Mouse (Mus musculus): ENCODE results near the gene Hk3.

Hk3 gene

DNA sequence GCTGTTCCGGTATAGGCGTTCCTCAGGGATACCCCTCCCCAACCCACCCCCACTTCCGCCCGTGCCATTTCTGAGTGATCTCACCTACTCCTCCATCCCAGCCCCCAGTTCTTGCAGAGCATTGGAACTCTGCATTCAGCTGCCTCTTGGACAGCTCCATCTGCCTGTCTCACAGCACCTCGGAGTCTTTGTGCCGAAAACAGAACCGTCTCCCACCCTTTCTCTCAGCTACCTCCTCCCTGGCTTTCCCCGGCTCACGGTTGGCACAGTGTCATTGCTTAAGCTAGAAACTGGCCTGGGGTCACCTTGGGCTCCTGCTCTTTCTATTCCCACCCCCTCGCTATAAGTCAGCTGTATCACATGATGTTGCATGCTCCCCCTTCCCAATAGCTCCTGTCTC, 20.8 kb downstream of the Hk3 start:
- DNase-seq: no peak

DNA sequence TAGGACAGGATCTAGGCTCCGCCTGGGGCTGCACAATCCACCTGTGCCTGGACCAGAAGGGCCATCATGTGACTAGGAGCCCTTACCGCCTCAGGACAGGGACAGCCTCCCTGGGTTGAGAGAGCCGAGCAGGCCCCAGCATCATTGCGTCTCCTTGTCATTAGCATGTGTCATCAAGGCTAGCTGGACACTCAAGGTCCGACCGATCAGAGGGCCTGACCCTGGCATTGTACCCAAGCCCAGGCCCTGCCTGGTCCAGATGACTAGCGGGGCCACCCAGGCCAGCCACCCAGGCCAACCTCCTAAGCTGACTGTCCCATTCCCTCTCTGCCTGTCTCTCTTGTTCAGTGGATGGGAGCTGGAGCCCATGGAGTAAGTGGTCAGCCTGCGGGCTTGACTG, 23.6 kb downstream of the Hk3 start:
- no peak for DNase-seq

- no peak for DNase-seq
These were observed 26.0 kb downstream of the Hk3 start for GRCm38 (mm10) chr13:54995161-54995560.

- DNase-seq: no peak
These were observed 26.6 kb downstream of the Hk3 start for GRCm38 (mm10) chr13:54994576-54994975.

DNA sequence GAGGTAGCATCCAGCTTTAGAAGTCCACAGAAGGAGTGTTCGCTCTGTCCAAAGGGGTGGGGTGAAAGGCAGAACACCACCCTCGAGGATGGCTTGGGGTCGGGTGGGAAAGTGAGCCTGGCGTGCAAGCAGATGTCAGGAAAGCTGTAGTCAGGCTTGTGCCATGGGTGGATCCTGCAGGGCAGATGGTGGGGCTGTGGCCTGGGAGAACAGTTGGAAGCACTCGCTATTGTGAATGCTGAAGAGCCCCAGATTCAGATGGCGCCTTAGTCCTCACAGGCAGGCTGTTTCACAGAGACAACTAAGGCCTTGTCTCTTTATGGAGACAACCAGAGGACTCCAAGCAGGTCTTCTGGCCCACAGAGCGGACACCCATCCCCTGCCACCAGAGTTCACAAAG, 29.0 kb downstream of the Hk3 start:
- no peak for DNase-seq

DNA sequence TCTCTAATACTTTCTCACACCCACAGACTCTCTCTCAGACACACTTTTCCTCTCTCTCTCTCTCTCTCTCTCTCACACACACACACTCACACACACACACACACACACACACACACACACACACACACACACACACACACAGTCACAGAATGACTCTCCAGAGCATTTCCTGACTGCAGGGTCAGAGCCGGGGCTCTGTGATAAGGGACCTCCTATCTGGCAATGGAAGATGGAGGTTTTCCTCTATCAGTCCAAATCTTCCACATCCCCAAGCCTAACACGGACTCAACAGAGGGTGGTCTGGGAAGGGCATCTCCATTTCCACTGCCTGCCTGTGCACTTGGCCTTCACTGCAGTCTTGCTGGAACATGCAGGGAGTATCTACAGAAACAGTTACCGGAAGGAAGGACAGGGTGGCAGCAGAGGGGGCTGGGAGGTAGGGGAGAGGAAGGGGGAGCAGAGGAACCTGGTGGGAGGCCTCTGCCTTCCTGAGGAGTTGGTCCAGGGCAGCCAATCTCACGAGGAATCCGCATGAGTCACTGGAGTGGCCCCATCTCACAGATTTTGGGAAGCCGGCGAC, 32.9 kb downstream of the Hk3 start:
- DNase-seq: no peak

DNA sequence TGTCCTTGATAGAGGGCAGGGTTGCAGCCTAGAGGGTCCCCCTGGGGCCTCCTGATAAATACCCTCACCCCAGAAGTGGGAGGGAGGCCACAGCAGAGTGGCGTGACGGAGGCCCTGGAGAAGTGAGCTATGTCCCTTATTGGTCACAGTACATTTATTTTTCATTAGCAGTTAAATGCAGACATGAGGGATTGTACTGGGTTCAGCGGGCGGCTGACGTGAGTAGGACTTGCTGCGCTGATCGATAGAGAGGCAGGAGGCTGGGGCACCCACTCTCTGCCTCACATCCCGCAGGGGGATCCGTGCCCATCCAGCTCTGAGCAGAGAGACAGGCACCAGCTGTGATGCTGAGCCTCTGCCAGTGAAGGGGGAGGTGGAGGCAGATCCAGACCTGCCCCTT, 33.8 kb downstream of the Hk3 start:
- no peak for DNase-seq

DNA sequence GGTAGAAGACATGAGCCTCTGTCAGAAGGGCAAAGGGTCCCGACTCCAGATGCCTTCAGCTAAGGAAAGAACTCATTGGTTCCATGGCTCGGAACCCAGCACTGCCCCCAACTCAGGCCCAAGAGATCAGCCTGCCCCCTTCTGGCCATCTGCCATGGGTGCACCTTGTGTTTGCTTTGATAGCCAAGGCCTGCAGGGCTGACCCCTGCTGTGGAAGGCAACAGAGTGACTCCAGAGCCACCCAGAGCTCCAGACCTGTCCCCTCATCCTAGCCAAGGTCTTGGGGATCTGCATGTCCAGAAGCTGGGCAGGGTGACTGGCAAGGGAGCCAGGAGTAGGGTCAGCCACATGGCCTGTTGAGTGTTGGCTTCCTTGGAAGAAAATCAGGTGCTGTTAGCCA, 37.6 kb downstream of the Hk3 start:
- no peak for DNase-seq

- no peak for DNase-seq
These were observed 38.2 kb downstream of the Hk3 start for GRCm38 (mm10) chr13:54983001-54983400.

DNA sequence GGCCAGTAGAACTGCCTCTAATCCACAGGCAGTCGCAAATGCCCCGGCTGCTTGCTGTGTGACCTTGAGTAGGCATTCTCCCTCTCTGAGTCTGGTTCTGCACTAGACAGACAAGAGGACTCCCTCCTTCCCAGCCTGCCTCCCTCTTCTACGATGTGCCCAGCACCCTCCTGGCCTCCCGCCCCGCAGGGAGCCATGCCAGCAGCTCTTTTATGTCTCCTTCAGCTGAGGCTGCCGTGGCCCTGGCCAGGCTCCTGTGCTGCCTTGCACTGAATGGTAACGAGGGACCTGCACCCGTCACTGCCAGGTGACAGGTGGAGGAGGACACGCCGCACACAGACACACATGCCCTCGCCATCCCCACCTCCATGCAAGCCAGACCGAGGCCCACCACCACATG, 40.2 kb downstream of the Hk3 start:
- no peak for DNase-seq

DNA sequence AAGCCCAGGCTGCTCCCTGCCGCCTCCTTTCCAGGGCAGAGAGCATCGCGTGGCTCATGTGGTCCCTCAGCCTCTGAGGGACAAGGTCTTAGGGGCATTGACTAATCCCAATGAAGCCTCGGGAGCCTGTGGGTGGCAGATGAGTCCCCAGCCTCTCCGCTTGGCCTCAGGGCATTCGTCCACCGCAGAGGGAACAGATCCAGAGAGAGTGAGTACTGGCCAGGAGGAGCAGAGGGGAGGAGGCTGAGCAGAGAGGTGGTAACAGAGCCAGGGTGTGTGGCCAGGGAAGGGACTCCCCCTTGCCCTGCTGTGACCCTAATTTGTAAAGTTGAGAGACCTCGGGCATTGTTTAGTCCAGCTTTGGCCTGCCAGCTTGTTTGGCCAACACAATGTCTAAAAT, 42.4 kb downstream of the Hk3 start:
- no peak for DNase-seq

DNA sequence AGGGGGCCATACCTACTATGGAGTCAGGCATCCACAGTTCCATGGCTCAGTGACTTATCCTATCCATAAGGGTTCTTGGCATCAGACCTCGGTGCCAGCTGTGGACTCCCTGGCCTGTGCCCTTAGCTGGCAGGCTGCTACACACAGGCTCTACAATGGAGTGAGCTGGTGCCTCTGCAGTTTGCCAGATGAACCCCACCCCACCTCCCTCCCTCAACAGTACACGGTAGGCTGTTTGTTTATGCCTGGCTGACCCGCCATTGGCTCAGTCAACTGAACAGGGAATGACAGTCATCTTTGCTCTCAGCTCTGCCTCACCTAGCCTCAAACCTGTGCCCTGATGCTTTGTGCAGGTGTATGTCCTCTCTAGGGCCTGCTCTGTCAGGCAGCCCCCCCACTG, 45.6 kb downstream of the Hk3 start:
- DNase-seq: no peak

DNA sequence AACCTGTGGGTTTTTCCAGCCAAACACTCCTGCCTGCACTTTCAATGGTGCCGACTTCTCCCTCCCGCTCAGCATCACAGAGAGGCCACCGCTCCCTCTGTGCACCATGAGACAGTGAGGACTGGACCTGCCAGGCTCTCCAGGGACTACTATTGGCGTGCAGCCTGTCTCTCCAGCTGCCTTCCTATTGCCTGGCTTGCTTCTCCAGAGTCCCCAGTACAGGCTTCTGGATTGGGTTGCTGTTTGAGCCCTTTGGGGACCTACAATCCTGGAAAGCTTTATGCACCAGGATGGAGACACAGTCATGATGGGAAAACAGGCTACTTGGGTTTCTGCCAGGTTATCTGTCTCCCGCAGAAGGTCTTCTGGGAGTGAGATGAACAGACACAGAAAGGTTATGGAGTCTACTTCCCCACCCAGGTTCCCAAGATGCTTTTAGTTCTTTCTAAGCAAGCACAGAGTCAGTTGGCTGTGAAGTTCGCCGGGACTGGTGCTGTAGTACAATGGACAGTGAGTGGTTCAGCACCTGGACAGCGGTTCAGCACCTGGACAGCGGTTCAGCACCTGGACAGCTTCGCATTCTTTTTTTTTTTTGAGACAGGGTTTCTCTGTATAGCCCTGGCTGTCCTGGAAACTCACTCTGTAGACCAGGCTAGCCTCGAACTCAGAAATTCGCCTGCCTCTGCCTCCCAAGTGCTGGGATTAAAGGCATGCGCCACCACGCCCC, 50.5 kb downstream of the Hk3 start:
- peak; percentile 71 for DNase-seq

GRCm38 (mm10) chr13:54969513-54969912, 51.7 kb downstream of the Hk3 start:
- DNase-seq: no peak

GRCm38 (mm10) chr13:54968636-54969035, 52.5 kb downstream of the Hk3 start:
- no peak for DNase-seq

DNA sequence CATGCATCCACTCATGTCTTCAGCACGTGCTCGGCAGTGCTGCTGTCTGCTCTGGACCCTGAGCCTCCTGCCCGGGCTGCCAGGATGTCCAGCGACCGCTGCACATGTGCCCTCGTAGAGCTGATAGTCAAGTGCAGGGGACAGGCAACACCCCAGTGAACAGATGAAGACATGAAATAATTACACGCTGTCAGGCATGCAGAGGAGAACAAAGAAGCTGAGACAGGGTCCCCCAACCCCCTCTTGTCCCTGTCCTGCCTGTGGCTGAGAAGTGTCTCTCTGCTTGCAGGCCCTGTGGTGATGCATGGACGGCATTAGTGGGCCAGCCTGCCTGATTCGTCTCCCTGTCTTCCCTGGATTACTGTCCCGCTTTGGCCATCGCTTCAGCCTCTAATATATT, 53.7 kb downstream of the Hk3 start:
- DNase-seq: no peak

DNA sequence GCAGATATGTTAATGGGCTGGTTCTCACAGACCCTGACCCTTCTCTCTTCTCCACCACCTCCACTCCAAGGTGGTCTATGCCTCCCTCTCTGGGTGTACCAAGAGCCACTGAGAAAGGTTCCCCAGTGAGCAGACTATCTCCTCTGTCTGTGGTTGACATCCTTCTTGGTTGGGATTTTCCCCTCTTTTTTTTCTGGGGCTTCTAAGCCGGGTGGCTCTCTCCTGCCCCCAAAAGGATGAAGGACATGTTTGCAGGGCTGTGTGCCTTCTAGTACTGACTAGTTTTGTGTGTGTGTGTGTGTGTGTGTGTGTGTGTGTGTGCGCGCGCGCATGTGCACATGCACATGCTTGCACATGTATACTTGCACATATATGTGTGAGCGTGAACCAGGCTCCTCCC, 55.9 kb downstream of the Hk3 start:
- DNase-seq: no peak

DNA sequence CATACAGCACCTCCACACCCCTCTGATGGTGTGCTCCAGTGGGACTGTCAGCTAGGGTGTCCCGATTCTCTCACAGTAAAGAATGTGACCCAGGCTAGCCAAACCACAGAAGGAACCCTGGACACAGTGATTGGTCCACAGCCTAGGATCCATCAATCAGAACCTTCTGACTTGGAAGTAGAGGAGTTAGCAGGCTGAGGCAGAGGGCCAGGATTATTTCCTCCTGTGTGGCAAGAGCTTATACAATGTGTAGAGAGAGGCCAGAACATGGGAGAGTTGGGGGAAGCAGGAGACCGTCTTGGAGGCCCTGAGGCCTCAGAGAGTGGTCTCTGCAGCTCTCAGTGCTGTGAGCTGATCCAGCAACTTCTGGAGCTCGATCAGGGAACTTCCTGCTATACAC, 60.7 kb downstream of the Hk3 start:
- DNase-seq: no peak

GRCm38 (mm10) chr13:54959842-54960241, 61.3 kb downstream of the Hk3 start:
- DNase-seq: no peak

DNA sequence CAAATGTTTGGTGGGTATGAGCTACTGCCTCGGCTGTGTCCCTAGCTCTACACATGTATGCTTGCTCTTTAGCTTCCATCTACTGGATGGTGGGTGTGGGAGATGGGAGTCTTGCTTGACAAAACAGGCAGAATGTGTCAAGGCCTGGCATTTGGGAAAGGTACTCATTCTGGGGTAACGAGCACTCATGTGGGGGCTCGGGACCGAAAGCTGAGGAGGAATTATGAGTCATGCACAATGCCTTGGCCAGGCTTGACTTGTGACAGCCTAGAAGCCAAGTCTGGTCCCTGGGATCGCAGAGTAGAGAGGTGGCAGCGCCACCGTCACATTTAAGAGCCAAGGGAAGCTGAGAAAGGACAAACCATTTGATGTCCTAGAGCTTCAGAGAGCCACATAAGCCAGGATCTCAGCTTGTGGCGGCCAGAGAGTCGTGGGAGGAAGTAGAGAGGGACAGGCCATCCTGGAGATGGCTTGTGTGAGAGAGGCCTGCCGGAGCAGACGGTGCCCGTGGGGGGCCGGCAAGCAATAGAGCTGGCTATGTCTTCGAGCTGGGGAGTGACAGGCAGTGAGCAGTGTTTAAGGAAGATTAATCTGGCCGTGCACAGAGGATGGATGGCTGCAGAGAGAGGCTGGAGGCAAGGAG, 62.0 kb downstream of the Hk3 start:
- no peak for DNase-seq

DNA sequence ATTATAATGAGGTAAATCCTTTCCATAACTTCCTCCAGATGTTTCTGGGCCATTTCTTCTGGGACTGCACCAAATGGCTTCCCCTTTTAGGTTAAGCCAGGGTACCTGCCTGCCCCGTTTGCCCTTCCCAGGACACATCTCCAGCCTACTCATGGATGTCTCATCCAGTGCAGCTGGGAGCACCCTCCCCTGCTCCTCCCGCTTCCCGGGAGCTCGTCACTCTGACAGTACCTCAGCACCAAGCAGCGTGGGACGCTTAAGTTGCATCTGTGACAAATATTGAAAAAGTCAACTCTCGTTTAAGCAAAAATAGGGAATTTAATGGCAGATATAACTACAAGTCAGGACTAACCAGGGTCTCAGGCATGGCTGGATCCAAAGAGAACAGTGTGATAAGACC, 63.9 kb downstream of the Hk3 start:
- no peak for DNase-seq
